Mouse (Mus musculus) hindbrain, postnatal 0 days (tissue): ENCODE results near the gene Il6ra. TPM values are rescaled to one million over a fixed set of nuclear protein-coding genes. Genes with fewer than 3 reads are reported as not detected.

ENCODE experiments used
- ATAC-seq: fragments of 200-750 bp; cut with Nextera tagmentation; 2 replicates; pipeline ENCODE4 v1.8.0; 2017; ENCODE audit warnings: mild to moderate bottlenecking, moderate TSS enrichment, moderate library complexity
- DNase-seq: peaks from one replicate; pipeline ENCODE4 v3.0.0-alpha.2; 2015; ENCODE audit warnings: low spot score
- H3K27ac ChIP-seq: fragments of 300-500 bp; sonication (generic); 2 replicates; pipeline ENCODE4 v1.5.1; 2014; ENCODE audit warnings: mild to moderate bottlenecking
- H3K27me3 ChIP-seq: fragments of 300-500 bp; sonication (generic); 2 replicates; pipeline ENCODE4 v1.6.1; 2014; ENCODE audit warnings: low read length, mixed read lengths; ENCODE audit not compliant: insufficient read depth
- H3K36me3 ChIP-seq: fragments of 300-500 bp; sonication (generic); 2 replicates; pipeline ENCODE4 v1.6.1; 2014; ENCODE audit warnings: low read length, mixed read lengths; ENCODE audit not compliant: insufficient read depth
- H3K4me1 ChIP-seq: fragments of 300-500 bp; sonication (generic); 2 replicates; pipeline ENCODE4 v1.6.1; 2014; ENCODE audit warnings: antibody characterized with exemption, low read length, mixed read lengths; ENCODE audit not compliant: insufficient read depth
- H3K4me2 ChIP-seq: fragments of 300-500 bp; sonication (generic); 2 replicates; pipeline ENCODE4 v1.6.1; 2014; ENCODE audit warnings: low read depth, mild to moderate bottlenecking, low read length, moderate library complexity, mixed read lengths
- H3K4me3 ChIP-seq: fragments of 300-500 bp; sonication (generic); 2 replicates; pipeline ENCODE4 v1.5.1; 2014; ENCODE audit warnings: low read length
- H3K9ac ChIP-seq: fragments of 300-500 bp; sonication (generic); replicated peaks from 2 replicates; pipeline ENCODE4 v1.6.1; 2014; ENCODE audit warnings: mild to moderate bottlenecking, low read length, moderate library complexity, mixed read lengths
- H3K9me3 ChIP-seq: fragments of 300-500 bp; sonication (generic); 2 replicates; pipeline ENCODE4 v1.6.1; 2016; ENCODE audit warnings: low read length, mixed read lengths
- CTCF ChIP-seq: IDR thresholded peaks from 2 replicates; pipeline ENCODE4 v1.5.1; 2016; ENCODE audit warnings: antibody characterized with exemption, control low read depth, low read depth
- WGBS: fragments of 180-500 bp; shearing (Covaris S2); extraction: QIAGEN DNeasy Blood & Tissue Kit; methylation state at CpG from one replicate; pipeline ENCODE4 v1.1.7; 2014; 5-methylcytosine and 5-hydroxymethylcytosine counted together
- polyA plus RNA-seq: library from polyadenylated mRNA; unstranded; fragments of >200 nt; fragmentation: Nextera tagmentation; extraction: Ambion mirVana; gene quantifications from 2 replicates; pipeline ENCODE4 v1.2.1, GENCODE M21; 2015
- total RNA-seq: library from RNA; depleted of rRNA; stranded (reverse); fragments of >200 nt; gene quantifications from 2 replicates; pipeline ENCODE4 v1.2.3, GENCODE M21; 2014

The Il6ra gene
- total and polyA plus RNA-seq, 2 experiments from 2014 or later: 1.8 to 2.4 TPM

DNA sequence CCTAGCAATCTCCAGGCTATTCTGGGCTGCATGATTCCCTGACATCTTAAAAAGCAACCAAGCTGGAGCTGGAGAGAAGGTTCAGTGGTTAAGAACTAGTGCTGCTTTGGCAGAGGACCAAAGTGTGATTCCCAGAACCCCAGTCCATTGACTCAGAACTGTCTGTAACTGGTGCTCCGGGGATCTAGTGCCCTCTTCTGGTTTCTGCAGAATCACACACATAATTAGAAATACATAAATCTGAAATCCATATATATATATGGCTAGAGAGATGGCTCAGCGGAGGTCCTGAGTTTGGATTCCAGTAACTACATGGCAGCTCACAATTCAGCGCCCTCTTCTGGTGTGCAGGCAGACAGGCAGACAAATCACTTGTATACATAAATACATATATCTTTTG, 65.9 kb downstream of the Il6ra start:
- Histone ChIP-seq H3K4me2 (no peak overlapping the region), H3K9ac (no peak overlapping the region), H3K9me3 (no peaks in the 10 kb centered on the region), H3K27me3 (no peaks in the 10 kb centered on the region), H3K4me1 (no peaks in the 10 kb centered on the region), H3K4me3 (no peak overlapping the region), H3K36me3 (no peaks in the 10 kb centered on the region), H3K27ac (no peak overlapping the region)
- DNase-seq (no peak), ATAC-seq (no peak)
- TF ChIP-seq CTCF: no peak; the same call in 1 of the 2 replicates
- 83% methylated on average over 3 of the region's 3 CpGs for WGBS

DNA sequence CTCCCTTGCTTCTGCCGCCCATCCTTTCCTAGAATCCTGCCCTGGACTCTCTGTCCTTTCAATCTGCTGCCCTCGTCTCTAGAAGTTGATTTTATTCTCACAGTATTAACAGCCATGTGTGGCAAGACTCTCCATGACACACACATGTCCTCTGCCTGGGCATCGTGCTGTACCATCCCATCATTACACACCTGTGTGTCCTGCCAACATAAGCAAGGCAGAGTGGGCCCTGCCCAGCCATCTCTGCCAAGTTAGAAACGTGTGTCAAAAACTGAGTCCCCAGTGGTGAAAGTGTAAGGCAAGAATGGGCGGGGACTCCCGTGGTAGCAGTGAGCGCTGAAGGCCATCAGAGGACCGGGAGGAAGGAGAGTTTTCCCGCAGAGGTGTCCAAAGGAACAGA, 67.2 kb downstream of the Il6ra start:
- Histone ChIP-seq H3K4me1 (no peaks in the 10 kb centered on the region), H3K9me3 (no peaks in the 10 kb centered on the region), H3K27ac (no peak overlapping the region), H3K36me3 (no peaks in the 10 kb centered on the region), H3K27me3 (no peaks in the 10 kb centered on the region), H3K9ac (no peak overlapping the region), H3K4me3 (no peak overlapping the region), H3K4me2 (no peak overlapping the region)
- TF ChIP-seq CTCF: no peak
- WGBS: 80% methylated on average over 9 of the region's 9 CpGs
- DNase-seq (no peak), ATAC-seq (no peak)

DNA sequence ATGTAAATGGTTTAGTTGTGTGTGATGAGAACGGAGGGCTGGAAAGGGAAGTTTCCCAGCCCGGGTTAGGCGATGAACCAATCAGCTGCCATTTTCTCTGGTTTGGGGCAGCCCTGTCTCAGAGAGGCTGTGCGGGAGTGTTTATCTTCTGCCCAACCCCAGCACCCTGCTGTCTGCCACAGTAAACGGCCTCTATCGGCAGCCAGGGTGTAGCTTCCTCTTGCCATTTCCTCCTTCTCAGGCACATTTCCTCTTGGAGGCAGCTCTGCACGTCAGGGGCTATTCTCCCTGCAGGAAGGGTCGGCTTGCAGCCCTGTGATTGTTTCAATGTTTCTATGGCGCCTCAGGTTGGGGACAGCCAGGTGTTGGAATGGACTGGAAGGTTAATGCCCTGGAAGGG, 69.8 kb downstream of the Il6ra start:
- no peak for ATAC-seq
- H3K36me3 ChIP-seq: no peaks in the 10 kb centered on the region
- H3K4me2 ChIP-seq: no peak overlapping the region
- no peak overlapping the region for H3K9ac ChIP-seq
- WGBS: 73% methylated on average over 9 of the region's 9 CpGs
- no peaks in the 10 kb centered on the region for H3K27me3 ChIP-seq
- no peak overlapping the region for H3K27ac ChIP-seq
- DNase-seq: no peak
- no peaks in the 10 kb centered on the region for H3K9me3 ChIP-seq
- no peaks in the 10 kb centered on the region for H3K4me1 ChIP-seq
- TF ChIP-seq CTCF: no peak
- no peak overlapping the region for H3K4me3 ChIP-seq

DNA sequence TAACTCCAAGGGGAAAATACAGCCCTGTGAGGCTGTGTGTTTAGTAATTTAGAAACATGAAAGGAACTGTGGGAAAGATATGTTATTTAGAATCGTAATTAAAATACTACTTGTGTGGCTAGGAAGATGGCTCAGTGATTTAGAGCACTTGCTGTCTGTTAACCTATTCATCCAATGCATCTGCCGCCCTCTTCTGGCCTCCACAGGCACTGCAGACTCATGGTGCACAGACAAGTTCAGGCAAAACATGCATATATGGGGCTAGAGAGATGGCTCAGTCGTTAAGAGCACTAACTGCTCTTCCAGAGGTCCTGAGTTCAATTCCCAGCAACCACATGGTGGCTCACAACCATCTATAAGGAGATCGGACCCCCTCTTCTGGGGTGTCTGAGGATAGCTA, 70.7 kb downstream of the Il6ra start:
- Histone ChIP-seq H3K4me3 (no peak overlapping the region), H3K27me3 (no peaks in the 10 kb centered on the region), H3K4me1 (no peaks in the 10 kb centered on the region), H3K4me2 (no peak overlapping the region), H3K27ac (no peak overlapping the region), H3K9me3 (no peaks in the 10 kb centered on the region), H3K36me3 (no peaks in the 10 kb centered on the region), H3K9ac (no peak overlapping the region)
- TF ChIP-seq CTCF: peak; percentile 70
- DNase-seq: peak; percentile 53
- 71% methylated on average over 4 of the region's 4 CpGs for WGBS
- ATAC-seq: no peak

DNA sequence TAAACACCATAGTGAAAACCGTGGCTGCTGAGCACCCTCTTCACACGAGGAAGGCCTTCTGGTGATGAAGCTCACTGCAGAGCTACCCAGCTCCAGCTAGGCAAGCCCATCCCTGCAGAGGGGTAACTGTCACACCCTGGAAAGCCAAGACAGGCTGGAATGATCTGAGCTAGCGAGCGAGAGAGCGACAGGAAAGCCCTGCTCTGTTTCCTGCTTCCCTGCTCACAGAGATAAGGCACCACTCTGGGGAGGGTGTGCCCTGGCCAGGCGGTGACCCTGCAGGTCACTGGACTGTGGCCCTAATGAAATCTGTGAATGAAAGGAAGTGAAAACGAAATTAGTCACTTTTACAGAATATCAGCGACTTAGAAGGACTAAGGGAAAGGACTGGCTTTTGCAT, 77.6 kb downstream of the Il6ra start:
- ATAC-seq: no peak
- H3K4me1 ChIP-seq: no peaks in the 10 kb centered on the region
- 53% methylated on average over 8 of the region's 8 CpGs for WGBS
- H3K9me3 ChIP-seq: no peaks in the 10 kb centered on the region
- H3K27me3 ChIP-seq: peaks cover 34% of the 10 kb centered on the region
- no peaks in the 10 kb centered on the region for H3K36me3 ChIP-seq
- DNase-seq: no peak
- H3K27ac ChIP-seq: no peak overlapping the region
- no peak for TF ChIP-seq CTCF
- no peak overlapping the region for H3K9ac ChIP-seq
- no peak overlapping the region for H3K4me2 ChIP-seq
- no peak overlapping the region for H3K4me3 ChIP-seq

DNA sequence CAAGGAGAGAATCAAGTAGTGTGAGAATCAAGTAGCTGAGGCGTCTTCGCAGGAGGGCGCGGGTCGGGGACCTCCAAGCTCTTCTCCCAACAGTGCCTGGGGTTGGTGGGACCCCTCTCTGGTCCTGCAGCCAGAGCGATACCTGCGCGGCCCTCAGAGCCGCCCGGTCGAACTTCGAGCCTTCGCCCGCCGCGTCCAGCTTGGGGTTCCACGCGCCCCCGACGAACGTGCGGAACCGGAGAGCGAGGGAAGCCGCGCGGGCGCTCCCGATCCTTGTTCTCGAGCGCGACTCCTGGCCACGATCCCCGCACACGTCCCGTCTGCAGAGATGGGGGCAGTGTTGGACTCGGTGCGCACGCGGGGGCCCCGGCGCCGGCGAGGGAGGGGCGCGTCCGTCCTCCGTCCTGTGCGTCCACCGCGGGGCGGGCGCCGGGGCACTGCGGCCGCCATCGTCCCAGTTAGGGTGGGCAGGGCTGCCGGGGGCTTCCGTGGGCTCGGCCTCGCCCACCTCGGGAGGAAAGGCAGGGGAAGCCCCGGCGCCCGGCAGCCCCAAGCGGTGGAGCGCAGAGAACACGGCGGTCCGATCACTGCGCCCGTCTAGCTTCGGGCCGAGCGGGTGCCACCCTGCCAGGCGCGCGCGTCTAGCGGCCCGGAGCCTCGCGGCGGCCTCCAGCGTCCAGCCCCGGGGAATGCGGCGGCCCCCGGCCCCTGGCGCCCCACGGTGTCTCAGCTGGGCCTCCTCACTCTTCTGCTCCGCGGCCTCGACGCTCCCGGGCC, 82.0 kb downstream of the Il6ra start, which contains the start of gene She:
Gene She (plus strand): TSS at position 556 of the 777 bp plus-strand sequence.
- 3% methylated on average over 81 of the region's 96 CpGs for WGBS
- Histone ChIP-seq H3K4me3 (peak within 1 kb of the TSS; percentile 40), H3K27ac (0 out of 2 replicates have a peak within 1 kb of the TSS, but pooled peaks have one; percentile 15), H3K9ac (peak within 1 kb of the TSS; percentile 43; the same call in 1 of the 2 replicates), H3K36me3 (no peaks in the 10 kb centered on the region), H3K4me1 (no peaks in the 10 kb centered on the region), H3K4me2 (peak within 1 kb of the TSS; percentile 53), H3K9me3 (no peaks in the 10 kb centered on the region), H3K27me3 (peaks cover 56% of the 10 kb centered on the region)
- ATAC-seq (0 out of 2 replicates have a peak, but pooled peaks have one; percentile 27), DNase-seq (no peak)
- no peak for TF ChIP-seq CTCF

DNA sequence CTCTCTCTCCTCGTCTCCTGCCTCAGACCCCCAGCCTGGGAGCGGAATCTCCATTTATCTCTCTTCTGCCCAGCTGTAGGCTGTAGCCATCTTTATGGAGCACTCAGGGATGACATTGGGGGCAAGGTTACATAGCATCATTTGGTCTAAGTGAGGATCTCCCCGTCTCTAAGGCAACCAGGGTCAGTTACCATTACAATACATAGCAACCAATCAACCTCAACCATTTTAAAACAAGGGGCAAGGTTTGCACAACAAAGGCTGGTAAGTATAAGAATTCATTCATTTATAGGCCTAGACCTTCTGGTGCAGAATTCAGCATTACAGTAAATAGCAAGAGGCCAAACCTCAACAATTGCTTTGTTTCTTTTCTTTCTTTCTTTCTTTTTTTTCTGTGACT, 86.7 kb downstream of the Il6ra start:
- TF ChIP-seq CTCF: no peak
- H3K27ac ChIP-seq: no peak overlapping the region
- no peak for ATAC-seq

More for the DNA sequence above, 86.7 kb downstream of the Il6ra start:
- no peaks in the 10 kb centered on the region for H3K9me3 ChIP-seq
- peaks cover 30% of the 10 kb centered on the region for H3K27me3 ChIP-seq
- H3K4me1 ChIP-seq: no peaks in the 10 kb centered on the region
- H3K9ac ChIP-seq: no peak overlapping the region
- H3K4me3 ChIP-seq: no peak overlapping the region
- DNase-seq: no peak
- no peaks in the 10 kb centered on the region for H3K36me3 ChIP-seq
- no peak overlapping the region for H3K4me2 ChIP-seq
- 64% methylated on average over 3 of the region's 3 CpGs for WGBS
